Mouse (Mus musculus) CD4-positive, CD25-positive, alpha-beta regulatory T cell, adult 4 months (primary cell): ENCODE results near the gene Lrp1. TPM values are rescaled to one million over a fixed set of nuclear protein-coding genes. Genes with fewer than 3 reads are reported as not detected.
"Not testable (repeated sequence)": the region's sequence is repeated elsewhere in the genome, so short reads cannot be mapped to it uniquely, and the experiment has no call there.

ENCODE experiments used
- ATAC-seq: one replicate; pipeline ENCODE4 v1.8.0; 2017
- polyA plus RNA-seq, 2 experiments: library from polyadenylated mRNA; unstranded; fragments of 100-300 nt; shearing (Covaris generic); gene quantifications; one replicate each; pipeline ENCODE4 v1.2.1; 2017

Lrp1 gene
- under 1 TPM; 0.30 to 0.96 TPM for polyA plus RNA-seq

DNA sequence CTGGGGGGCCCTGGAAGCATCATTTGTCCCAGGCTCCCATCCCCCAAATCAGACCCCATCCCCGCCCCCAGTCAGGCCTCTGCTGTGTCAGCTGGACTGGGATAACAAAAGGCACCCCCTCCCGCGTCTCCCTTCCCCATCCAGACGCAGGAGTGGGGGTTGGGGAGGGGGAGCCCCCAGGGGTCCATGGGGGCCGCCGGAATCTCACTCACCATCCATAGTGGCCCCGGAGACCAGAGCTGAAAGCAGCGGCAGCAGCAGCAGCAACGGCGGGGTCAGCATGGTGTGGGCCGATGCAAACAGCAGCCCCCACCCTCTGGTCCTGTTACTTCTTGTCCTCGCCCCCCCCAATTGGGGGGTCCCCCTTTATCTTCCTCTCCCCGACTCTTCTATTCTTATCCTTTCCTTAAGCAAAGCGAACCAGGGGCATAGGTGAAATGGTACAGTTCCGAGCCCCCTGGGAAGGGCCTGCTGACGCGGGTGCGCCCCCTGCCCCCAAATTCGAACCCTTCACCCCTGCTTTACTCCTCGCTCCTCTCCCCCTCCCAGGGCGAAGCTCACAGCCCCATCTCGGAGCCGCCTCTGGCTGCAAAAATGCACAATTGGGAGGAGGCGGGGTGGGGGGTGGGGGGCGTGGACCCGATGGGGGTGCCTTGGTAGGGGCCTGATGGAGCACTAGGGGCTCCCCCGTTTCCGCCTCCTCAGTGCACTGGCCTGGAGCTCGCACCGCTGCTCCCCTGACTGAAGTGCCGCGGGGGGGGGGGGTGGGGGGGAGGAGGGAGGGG, at the start of gene Lrp1:
TSS of gene Lrp1 (minus strand) at position 743 of the 785 bp plus-strand sequence.
- ATAC-seq = peak; percentile 39

DNA sequence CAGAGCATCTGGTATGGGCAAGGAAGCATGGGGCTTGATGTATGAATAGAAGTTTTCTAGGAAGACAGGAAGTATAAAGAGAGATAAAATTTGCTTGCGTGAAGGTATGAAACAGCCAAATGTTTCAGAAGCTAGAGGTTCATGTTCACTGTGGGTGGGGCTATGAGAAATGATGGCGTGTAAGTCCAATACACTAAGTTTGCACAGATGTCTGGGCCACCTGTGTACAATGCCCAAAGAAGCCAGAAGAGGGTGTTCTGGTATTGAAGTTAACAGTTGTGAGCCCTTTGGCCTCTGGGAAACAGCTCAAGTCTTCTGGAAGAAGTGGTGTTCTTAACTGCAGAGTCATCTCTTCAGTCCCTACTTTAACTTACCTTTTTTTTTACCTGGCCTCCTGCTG, 49.2 kb upstream of the Lrp1 start:
- ATAC-seq = no peak

DNA sequence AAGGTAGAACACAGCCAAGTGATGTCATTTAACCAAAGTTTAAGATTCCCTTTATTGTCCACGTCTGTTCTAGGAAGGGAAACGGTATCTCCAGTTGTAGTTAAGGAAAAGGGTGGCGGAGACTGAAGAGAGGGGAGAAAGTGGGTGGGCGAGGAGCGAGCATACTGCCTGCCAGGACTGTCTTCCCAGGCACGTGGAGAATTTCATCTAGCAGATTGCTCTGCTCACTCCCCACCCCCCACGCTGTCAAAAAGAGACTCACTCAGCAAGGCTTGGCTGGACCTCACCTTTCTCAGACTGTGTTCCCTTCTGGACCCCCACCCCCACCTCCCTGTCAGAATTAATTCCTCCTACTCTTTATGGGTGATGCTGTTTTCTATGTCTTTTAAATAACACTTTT, 48.2 kb upstream of the Lrp1 start:
- ATAC-seq = no peak

DNA sequence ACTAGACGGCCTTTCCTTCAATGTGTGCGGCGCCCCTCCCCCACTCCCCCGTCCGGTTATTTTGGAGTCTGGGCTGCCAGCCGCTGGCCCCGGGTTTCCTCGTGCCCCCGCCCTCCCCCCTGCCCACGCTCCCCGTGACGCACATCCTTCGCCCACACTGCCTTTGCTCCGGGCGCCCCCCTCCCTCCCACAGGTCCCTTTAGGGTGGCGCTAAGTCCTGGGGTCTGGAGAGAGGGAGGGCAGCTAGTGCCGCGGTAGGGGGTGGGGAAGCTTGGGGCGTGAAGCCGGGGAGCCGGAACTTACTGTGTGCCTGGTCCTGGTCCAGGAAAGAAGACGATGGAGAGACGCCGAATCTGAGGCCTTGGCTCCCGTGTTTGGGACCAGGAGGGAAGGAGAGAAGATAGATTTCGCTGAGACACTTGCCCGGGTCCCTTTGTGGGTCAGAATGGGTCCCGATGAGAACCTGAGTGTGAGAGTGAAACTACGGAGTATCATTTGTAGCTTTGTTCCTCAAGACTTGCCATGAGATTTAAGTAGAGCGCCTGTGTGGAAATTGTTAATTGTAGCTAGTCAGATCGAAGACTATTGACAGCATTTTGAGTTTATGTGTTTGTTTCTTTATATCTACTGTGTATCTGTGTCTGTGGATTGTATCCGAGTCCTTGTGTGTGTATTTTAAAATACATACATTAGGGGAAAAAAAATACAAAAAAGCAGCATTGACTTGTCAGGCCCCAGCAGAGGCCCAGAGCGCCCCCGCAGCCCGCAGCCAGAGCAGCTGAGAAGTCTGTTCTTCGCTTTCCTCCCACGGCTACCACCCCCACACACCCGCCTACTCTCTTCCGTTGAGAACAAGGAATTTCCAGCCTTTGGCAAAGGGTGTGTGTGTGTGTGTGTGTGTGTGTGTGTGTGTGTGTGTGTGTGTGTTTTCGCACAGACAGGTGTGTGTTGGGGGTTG, 47.4 kb upstream of the Lrp1 start, which contains the start of gene Nab2:
TSS of gene Nab2 (minus strand) at position 476 of the 958 bp plus-strand sequence.
- peak; percentile 50 for ATAC-seq

DNA sequence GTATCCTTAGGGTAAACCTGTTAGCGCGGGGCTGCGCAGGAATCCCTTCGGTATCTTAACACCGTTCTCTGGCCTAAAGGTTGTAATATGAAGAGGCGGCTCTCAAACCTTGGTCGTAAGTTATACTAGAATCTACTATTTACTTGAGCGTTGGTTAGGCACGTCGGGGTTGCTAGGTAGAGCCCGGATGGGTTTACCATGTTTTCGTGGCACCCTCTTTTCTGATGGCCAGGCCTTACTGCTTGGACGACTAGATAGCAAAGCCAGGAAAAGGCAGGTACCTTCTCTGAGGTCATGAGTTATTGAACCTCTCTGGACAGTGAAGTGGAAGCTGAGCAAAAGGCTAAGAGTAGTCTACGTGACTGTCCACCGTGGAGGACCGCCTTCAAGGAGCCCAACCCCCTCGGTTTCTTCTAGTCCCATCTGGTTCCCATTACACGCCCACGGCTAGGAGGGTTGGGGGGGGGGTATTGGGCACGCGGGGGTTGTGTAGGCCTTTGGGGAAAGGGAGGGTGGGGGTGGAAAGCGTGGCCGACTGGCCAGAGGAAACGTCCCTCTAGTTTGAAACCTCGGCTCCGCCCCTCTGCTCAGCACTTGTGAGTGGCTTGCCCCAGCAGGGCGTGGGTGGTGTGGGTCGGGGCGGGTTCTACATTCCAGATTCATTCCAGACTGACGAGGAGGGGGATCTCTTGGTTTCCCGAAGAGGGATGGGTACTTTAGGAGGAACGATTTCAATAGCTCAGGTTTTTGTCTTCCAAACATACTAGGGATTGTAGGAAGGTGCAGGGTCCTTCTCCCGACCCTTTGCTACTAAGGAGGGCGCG, 46.5 kb upstream of the Lrp1 start:
- peak; percentile 42 for ATAC-seq

DNA sequence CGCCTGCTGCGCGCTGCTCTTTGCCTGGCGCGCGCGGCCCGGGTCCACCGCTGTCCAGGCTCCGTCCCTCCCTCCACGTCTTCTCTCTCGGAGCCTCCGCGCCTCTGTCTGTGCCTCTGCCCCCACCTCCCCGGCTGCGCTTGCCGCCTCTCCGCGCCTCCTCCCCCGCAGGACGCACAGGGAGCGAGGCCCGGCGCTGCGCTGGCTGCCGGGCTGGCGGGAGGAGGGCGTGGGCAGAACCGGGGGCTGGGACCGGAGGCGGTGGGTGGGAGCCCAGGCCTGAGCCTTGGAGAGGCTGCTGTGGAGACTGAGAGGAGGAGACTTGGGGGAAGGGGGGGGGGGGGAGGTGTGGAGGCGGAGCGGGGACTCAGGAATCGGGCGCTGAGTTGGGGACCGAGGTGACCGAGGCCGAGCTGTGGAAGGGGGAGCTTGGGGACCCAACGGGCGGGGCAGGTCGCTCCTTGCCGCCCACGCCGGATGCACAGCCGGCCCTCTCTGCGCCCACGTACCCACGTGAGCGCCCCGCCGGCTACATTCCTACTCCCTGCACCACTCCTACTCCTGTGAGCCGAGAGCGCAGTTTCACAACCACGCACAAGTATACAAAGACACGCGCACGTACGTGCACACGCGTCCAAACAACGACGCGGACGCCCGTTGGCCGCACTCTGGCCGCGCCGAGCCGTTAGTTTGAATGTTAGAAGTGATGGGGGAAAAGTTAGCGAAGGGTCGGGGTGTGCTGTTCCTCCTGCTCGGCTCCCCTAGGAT, 45.7 kb upstream of the Lrp1 start, which contains the start of gene Nemp1:
TSS of gene Nemp1 (plus strand) at position 401 of the 768 bp plus-strand sequence.
- ATAC-seq = peak; percentile 40

DNA sequence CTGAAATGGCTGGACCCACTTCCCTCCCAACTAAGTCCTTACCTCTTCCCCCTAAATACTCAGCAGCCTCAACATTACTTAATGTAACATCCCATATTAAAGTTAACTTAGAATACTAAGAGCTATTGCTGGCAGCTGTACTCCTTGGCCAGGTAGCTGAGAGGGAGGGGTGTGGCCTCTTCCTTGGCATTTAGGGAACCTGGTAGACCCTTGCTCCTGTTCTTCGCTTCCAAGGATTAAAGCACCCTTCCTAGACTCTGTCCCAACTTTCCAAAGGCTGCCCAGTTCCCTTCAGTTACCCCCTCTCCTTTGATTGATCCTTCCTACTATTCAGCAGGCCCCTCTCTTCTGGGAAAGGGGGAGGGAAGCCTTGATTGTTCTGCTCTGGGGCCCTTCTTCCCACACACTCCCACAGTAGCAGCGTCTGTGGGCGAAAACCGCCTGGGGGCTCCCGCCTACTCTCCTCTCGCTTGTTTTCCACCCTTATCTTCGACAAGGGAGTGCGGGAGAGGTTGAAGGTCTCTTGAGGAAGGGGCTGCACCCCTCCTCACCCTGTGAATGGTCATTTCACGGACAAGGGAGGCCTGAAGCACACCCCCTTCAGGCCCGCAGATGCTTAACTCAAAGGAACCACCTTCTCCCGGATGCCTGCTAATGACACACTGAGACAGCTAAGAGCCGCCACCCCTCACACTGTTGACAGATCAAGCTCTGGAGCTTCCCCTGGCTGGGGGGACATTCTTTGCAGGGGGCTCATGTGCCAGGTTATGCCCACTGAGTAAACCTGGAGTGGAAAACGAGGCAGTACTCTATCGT, 44.6 kb upstream of the Lrp1 start:
- no peak for ATAC-seq

DNA sequence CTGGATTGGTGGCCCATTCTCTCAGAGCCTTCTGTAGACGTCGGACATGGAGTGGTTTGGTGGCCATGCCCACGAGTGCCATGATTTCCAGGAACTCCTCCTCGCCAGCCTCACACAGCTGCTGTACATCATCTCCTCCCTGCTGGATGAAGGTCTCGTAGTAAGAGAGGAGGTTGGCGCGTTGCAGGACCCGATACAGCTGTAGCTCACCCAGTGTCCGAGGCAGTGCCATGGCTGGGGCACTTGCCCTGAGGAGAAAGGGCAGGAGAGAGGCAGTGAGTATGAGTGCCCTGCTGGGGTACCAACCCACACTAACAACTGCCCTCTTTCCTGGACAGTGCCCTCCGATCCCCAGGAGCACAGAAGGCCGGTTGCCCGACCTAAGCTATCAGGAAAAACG, 43.9 kb upstream of the Lrp1 start:
- no peak for ATAC-seq

DNA sequence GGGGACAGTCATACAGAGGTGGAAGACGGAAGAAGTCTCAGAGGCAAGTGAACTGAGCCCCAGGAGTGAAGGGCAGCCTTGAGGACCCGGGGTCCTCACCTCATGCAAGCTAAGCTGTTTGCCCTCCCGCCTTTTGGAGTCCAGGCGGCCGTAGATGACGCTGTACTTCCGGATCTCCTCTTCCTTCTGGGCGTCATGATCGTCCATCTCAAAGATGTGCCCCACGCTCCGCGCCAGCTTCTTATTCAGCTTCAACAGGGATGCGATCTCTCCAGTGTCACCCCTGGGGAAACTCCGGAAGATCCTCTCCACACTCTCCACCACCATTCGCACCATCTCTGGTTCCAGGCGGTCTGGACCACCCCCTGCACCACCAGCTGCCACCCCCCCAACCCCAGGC, 43.2 kb upstream of the Lrp1 start:
- no peak for ATAC-seq

DNA sequence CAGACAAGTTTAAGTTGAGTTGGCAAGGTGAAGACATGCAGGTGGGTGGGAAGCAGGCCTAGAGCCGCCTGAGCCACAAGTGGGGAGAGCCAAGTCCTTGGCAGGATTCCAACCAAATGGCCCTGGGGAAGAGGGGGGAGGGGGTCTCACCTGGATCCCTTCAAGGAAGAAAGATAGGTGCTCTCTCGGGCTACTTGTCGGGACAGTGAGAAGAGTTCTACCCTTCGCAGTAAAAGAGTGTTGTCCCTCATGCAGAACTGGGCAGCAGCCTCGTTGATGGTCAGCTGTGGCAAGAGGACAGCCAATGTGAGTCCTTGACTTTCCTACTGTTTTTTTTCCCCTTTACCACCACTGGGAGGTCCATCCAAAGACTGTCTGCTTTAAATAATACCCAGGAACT, 42.6 kb upstream of the Lrp1 start:
- ATAC-seq = no peak

DNA sequence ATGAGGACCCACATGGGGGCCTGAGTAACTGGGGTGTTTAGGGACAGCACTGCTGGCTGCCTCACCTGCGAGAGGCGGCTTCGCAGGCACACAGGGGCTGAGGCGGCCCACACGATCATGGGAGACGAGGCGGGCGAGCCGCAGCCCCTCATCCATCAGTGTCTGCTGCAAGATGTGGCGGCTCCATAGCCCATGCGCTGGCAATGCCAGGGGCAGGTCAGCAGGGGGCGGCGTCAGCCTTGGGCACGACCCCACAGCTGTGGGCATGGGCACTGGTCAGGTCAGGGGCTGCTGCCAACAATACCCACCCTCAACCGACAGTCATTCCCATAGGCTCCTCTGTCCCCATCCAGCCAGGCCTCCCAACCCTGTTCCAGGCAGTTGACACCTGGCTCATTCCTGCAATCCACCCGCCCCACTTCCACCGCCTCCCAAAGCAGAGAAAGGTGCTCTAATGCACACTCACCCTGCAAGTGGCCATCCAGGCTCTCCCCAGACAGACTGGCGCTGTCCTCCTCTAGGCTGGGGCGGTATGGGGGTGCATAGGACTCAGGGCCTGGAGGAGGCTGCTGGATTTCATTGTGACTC, 41.8 kb upstream of the Lrp1 start:
- ATAC-seq = no peak

DNA sequence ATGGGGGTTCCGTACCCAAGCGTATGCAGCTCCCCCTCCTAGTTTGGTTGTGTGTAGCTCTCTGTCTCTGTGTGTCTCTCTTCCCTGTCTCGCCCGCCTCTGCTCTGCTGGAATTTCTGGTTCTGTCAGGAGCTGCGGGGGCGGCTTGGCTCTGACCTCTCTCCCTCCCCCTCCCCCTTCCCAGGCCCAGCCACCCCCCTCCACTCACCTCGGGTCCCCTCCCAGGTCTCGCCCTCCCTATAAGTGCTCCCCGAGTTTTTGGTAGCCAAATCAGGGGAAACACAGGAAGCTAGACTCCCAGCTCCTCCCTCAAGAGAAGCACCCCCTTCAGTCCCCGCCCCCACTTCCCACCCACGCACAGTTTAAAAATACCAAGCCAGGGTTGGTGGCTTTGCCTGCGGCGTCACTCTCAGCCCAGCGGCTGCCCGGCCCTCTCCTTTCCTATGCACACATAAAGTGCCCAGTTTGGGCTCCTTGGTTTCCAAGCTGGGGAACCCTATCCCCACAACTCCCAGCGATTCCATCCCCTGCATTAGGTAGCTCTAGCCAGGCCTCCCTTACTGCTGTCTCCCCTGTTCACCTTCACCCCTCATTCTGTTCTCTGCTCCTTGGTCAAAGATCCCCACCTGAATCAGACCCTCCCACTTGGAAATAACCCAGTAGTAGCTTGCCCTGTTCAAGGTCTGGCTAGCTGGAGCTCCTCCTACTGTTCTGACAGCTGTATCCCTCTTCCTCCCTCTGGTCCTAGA, 41.1 kb upstream of the Lrp1 start:
- ATAC-seq = peak; percentile 64

DNA sequence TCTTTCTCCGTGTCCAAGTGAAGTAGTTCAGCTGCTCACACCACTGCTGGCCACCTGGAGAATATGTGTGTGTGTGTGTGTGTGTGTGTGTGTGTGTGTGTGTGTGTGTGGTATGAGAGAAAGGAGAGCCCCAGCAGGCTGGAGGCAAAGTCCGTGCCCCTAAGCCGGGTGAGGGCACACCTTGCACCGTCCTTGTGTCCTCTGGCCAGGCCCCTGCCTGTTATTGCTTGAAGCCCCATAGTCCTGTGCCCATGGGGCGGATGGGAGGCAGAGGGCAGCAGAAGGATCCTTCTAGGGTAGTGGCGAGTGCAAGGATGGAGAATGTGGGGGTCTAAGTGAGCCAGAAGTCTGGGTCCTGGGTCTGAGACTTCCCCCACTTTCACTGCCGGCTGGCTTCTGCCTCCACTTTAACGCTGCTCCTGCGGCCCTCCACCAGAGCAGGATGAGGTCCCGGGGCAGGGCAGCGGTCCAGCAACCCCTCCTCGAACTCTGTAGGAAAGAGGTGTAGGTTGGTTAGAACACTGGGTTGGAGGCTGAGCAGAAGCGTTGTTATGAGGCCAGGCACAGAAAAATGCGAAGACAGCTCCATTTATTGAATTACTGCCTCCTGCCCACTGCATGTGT, 40.5 kb upstream of the Lrp1 start:
- ATAC-seq = no peak

DNA sequence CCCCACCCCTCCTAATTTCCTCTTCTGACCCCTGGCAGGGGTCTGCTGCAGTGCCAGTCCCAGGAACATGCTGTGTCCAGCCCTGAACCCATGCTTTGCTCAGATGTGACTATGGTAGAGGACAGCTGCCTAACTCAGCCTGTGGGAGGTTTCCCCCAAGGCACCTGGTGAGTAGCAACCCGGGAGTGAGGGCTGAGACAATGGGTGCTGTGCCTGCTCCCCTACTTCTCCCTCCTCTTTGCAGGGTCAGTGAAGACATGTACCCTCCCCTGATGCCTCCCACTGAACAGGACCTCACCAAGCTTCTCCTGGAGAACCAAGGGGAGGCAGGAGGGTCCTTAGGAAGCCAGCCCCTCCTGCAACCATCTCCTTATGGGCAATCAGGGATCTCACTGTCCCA, 38.6 kb upstream of the Lrp1 start:
- no peak for ATAC-seq

DNA sequence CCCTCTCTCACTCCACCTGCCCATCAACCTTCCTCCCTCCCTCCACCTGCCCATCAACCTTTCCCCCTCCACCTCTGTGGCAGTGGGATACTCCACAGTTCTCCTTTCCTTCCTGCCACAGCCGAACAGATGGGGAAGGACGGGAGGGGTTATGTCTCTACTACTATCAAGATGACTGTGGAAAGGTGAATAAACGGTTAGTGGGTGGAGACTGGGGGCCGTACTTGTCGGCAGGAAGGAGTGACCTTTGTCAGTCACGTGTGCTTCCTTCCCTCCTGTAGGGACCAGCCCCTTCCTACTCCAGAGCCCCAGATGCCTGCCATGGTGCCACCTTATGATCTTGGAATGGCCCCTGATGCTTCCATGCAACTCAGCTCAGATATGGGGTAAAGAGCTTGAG, 37.1 kb upstream of the Lrp1 start:
- peak; percentile 42 for ATAC-seq

DNA sequence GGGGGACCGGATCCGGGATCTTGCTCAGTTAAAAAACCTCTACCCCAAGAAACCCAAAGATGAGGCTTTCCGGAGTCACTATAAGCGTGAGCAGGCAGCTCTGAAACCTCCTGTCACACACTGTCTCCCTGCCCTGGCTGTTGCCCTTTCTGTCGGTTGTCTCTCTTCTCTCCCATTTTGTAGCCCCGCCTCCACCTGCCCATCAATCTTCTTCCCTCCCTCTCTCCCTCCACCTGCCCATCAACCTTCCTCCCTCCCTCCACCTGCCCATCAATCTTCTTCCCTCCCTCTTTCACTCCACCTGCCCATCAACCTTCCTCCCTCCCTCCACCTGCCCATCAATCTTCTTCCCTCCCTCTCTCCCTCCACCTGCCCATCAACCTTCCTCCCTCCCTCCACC, 36.7 kb upstream of the Lrp1 start:
- ATAC-seq = not testable (repeated sequence)

DNA sequence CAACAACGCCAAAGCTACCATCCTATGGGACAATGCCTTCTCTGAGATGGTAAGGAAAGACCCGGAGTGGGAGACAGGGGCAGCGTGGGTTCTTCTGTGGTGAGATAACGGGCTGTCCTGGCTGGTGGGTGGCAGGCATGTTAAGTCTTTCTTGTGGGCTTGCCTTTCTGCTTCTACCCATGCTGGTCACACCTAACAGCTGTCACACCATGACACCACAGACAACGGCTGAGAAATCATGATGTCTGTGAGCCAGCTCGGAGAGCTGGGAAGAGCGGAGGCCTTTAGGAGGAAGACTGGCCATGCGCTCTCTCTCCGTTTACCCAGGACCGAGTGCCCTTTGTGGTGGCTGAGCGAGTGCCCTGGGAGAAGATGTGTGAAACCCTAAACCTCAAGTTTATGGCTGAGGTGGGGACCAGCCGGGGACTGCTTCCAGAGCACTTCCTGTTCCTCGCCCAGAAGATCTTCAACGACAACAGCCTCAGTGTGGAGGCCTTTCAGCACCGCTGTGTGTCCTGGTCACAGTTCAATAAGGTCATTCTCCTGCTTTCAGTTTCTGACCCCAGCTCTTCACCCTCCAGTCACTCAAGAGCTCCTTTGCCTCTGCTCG, 34.1 kb upstream of the Lrp1 start:
- no peak for ATAC-seq

DNA sequence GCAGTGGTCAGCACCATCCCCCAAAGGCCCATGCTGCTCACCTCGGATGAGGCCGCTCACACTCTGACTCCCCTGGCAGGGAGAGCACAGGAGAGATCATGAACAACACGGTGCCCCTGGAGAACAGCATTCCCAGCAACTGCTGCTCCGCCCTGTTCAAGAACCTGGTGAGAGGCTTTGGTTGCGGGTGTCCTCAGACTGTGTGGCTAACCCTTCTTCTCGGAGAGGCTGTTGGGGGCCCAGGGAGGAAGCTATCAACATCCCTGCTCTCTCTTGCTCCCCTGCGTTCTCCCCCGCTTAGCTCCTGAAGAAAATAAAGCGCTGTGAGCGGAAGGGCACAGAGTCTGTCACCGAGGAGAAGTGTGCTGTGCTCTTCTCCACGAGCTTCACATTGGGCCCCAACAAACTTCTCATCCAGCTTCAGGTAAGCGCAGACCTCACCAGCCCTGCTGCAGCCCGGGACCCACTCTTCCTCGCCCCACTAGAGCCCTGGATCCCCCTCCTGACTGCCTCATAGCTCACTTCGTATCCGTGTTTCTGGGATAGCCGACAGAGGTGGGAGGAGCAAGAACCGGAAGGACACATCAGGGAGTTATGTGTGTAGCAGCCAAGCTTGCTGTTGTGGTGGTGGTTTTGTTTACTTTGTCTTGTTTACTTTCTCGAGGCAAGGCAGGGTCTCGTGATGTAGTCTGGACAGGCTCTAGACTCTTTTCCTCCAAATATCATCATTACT, 32.1 kb upstream of the Lrp1 start:
- ATAC-seq = no peak
